Mouse (Mus musculus) CD4-positive naive resting alpha-beta T cell, adult 76 days (primary cell): ENCODE data around the gene Gm10112. TPM values are rescaled to one million over a fixed set of nuclear protein-coding genes. Genes with fewer than 3 reads are reported as not detected.

Experiments used
- total RNA-seq: library from RNA; stranded (reverse); gene quantifications from one replicate; pipeline ENCODE4 v1.2.4, GENCODE M21; 2023

The Gm10112 gene
- total RNA-seq: not detected

GRCm38 (mm10) chrX:111168040-111168439 lies at the start of gene Gm10112:
Gene Gm10112, plus strand, starts transcription at chrX:111168340.

Other genes starting within 250 kb of the Gm10112 start
- gene Cylc1, start 57.9 kb upstream of the Gm10112 start, total RNA-seq: not detected